Mouse (Mus musculus) urinary bladder, postnatal 10 days (tissue): ENCODE results near the gene Mon2.
"Not testable (repeated sequence)": the region's sequence is repeated elsewhere in the genome, so short reads cannot be mapped to it uniquely, and the experiment has no call there.

Experiments used
- DNase-seq: peaks from one replicate; pipeline ENCODE4 v3.0.0; 2022; ENCODE audit warnings: low spot score

Gene Mon2

GRCm38 (mm10) chr10:123057082-123057481 lies 19.2 kb downstream of the Mon2 start:
- no peak for DNase-seq

GRCm38 (mm10) chr10:123056463-123056862 lies 19.8 kb downstream of the Mon2 start:
- DNase-seq = no peak

- DNase-seq = no peak
Observed at GRCm38 (mm10) chr10:123055205-123056000, 20.9 kb downstream of the Mon2 start.

DNA sequence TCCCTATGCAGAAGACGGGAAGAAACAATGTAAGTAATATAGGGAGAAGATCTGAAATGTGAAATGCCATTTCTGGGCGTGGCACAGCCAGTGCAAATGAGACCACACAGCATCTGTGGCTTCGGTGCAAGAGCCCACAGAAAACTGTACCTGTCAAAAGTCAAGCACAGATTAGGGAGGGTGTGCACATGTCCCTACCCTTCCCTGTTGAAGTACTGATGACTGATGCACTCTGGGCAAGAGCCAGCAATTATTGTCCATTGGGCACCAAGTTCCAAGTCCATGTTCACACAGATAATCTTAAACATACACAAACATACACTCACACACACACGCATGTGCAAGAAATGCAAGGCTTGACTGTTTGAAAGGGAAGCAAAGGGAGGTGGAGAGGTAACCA lies 22.7 kb downstream of the Mon2 start:
- DNase-seq = no peak

DNA sequence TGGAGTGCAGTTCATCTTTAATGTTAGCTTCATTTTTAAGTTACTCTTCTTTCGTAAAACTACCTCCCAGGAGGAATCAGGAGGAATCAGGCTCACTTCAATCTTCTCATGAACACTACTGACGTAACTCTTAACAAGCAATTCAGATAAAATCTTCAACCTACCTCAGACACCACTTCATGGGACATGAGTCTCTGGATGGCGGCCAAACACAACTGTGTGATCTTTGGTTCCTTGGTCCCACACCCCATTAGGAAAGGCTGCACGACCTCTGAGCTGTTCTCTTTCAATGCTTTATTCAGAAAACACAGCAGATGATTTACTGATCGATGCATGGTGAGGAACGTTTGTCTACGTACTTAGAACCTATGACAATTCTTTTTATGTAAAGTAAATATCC lies 24.3 kb downstream of the Mon2 start:
- DNase-seq = no peak

GRCm38 (mm10) chr10:123048730-123049129 lies 27.6 kb downstream of the Mon2 start:
- no peak for DNase-seq

DNA sequence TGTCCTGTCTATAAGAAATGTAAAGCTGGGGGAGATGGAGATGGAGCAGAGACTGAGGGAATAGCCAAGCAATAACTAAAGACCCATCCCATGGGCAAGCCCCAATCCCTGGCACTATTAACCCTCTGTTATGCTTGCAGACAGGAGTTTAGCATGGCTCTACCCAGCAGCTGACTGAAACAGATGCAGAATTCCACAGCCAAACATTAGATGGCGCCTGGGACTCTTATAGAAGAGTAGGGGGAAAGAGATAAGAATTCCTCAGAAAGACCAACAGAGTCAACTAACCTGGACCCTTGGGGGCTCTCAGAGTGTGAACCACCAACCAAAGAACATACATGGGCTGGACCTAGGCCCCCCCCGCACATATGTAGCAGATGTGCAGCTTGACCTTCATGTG lies 36.4 kb downstream of the Mon2 start:
- no peak for DNase-seq

- no peak for DNase-seq
Observed at GRCm38 (mm10) chr10:123032078-123032646, 44.1 kb downstream of the Mon2 start.

- no peak for DNase-seq
Observed at GRCm38 (mm10) chr10:123031449-123031848, 44.9 kb downstream of the Mon2 start.

DNA sequence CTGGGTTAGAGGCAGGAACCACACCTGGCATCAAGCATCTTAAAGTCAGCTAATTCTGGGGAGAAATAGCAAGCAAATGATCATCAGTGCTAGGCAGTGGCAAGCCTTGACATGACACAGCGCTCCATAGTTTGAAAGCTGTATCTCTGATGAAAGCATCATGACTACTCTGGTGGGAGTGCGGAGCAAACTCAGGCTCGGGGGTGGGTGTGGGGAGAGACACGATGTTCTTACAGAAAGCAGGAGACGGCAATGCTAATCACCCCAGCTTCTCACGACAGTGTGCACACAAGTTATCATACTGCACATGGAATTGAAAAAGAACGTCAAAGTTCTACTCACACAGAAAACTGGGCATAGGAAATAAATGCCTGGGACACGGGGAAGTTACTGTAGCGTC lies 45.7 kb downstream of the Mon2 start:
- no peak for DNase-seq

- DNase-seq = no peak
Observed at GRCm38 (mm10) chr10:123028949-123029348, 47.4 kb downstream of the Mon2 start.

DNA sequence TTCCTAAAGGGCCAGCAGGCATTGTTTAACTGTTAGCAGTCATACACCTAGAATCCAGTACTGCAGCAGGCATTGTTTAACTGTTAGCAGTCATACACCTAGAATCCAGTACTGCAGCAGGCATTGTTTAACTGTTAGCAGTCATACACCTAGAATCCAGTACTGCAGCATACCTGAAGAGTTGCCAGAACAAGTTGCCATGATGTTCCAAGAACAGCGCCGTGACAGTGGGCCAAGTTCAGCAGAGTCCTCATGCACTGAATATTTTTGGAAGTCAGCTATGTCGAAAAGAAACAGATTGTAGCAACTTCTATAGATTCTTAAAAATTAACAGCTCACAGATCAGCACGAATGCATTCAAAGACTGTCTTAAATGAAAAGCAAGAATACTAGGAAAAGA lies 49.6 kb downstream of the Mon2 start:
- DNase-seq = not testable (repeated sequence)

DNA sequence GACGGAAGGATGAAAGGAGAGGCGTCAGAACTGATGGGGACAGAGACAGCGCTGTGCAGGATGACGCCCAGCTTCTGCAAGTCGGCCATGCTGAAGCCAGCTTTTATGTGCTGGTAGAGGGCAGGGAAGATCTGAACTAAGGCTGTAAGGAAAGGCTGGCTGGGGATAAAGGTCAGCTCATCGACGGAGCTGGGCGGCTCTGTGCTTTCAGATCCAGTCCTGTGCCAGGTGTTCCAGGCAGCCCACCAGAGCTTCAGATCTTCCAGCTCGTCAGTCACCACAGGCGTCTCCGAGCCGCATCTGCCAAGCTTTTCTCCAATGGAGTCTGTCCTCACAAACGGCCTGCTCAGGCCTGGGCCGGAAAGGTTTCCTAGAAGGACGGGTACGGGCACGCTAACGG lies 62.9 kb downstream of the Mon2 start:
- DNase-seq = no peak

DNA sequence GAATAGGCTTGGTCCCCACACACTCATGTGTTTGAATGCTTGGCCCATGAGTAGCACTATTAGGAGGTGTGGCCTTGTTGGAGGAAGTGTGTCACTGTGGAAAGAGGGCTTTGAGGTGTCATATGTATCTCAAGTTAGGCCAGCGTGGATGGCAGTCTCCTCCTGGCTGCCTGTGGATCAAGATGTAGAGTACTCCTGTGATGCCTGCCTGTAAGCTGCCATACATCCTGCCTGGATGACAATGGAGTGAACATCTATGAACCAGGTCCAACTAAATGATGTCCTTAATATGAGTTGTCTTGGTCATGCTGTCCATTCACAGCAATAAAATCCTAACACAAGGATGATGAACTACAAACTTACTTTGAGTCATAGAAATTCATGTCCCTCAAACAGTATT lies 64.9 kb downstream of the Mon2 start:
- DNase-seq = no peak

DNA sequence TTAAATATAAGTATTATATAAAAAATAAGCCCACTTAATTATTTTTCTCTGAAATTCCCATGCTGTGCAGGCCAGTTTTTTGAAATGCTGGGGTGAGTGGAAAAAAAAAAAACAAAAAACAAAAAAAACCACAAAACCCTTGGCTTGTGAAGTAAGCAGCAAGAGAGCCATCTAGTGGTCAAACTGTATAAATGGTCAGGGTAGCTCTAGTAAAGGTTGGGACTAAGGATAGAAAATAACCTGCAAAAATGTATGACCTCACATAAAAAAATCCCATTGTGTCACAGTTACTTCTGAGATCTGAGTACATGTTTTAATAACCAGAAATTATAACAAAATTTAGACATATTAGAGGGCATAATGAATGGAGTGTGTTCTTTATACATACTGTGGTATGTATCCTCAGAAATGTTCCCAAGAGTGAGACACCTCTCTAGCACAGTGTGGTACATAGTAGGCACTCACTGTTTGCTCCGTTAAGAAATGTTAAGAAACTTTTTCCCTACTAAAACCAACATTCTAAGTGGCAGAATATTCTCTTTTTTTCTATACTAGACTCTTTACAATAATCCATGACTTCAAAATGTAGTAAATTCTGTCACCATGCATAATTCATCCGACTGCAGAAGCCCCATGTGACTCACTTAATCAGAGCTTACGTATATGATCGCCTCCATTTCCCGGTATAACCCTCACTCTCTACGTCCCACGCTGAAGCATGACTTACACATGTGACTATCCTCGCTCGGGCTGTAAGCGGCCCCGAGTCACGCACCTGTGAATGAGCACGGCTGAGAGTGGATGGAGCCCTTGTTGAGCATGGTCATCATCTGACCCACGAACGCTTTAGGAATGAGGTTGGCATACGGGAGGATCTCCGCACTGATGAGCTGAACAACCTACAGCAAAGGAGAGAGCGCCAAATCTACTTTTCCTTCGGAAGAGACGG lies 70.8 kb downstream of the Mon2 start:
- DNase-seq = no peak

DNA sequence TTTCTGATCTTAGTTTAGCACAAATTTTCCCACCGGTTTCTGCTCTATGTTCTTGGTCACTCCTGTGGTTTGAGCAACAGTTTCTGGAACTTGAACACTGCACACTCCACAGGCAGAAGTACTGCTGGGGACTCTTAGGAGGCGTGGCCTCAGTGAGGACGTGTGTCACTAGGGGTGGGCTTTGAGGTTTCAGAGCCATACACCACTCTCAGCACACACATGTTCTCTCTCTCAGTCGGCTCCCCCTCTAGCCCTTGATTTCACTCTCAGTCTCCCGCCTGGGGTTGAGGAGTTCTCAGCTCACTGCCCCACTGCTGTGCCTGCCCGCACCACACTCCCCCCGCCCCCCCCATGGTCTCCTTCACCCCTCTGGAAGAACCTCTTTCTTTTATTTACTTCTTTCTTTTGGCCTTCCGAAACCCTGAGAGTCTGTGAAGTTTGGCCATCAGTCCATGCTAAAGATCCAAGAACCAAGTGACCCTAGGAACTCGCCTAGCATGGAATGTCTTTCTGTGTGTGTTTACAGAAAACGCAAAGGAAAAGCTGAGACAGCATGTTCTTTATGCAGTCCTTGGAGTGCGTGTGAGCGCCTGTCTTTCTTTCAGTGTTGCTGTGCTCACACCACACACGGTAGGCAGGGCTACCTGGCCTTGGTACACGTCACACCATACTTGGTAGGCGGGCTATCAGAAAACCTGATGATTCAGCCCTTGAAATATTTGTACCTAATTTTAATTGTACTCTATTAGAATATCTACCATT lies 71.6 kb downstream of the Mon2 start:
- no peak for DNase-seq

GRCm38 (mm10) chr10:123001985-123002384 lies 74.3 kb downstream of the Mon2 start:
- no peak for DNase-seq

DNA sequence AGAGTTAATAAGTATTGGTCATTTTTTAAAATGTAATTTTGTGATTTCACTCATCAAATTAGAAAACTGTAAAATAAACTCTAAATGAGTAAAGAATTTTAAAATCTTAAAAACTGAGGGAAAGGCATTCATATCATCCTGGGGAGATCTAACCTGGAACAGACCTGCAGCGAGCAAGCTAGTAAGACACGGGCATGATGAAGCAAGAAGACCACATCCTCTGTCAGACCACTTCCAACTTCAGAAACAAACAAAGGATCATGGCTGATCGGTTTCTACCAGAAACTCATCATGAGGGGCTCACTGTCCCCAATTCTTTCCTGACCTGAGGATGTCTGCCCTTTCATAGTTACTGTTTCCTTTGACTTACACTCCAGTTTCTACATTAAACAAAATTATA lies 74.9 kb downstream of the Mon2 start:
- DNase-seq = no peak

DNA sequence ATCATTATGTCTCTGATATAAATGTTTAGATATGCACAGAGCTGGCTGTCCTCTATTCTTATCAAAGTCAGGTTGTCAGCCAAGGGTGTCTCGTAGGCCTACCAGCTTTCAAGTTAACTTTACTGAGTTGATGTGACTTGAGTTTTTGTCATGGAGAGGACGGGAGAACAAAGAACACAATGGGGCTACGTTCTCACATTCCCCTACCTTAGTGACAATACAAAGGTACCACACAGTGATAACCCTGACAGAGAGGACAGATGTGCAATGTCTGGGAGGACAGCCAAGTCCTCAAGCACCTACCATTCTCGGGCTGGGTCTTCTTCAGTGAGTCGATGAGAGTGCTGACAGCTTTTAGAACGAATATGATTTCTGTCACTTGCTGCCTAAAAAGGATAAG lies 76.9 kb downstream of the Mon2 start:
- no peak for DNase-seq

GRCm38 (mm10) chr10:122997852-122998251 lies 78.5 kb downstream of the Mon2 start:
- DNase-seq = no peak

DNA sequence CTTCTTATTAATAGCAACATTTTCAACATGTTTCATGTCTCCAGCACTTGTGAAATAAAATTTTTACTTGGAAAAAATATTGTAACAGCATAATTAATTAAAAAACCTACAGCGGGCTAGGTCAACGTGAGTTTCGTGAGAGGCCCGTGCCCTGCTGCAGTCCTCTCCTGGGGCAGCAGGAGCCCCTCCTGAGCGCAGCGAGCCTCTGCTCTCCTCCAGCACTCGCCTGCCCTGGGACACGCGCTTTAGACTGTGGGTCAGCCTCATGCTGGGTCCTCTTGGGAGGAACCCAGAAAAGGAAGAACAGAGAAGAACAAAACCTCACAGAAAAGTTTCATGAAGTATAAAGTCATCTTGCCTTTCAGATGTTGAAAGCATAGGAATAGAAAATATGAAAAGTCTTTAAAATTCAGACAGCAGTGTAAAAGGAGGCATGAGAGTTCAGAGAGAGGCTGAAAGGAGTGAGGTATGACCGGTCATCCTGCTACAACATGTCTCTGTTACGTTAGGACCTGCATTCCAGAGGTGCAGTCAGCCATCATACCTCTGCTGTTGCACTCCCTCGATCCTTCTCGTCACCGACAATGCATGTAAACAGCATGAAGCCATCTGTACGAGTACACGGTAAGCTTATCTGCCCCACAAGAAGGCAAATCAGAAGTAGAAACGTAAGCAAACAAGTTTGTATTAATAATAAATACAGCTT lies 81.8 kb downstream of the Mon2 start:
- DNase-seq = no peak
